Mouse (Mus musculus): ENCODE measurements around the gene C1qtnf1. TPM values are rescaled to one million over a fixed set of nuclear protein-coding genes. Genes with fewer than 3 reads are reported as not detected.

Gene C1qtnf1
- polyA plus RNA-seq (2012; fragmentation: generic; extraction: Trizol), result 10 to 100 TPM in 1 of 2 experiments, 1 to 10 TPM in 1; 3.4 to 23.9 TPM

GRCm38 (mm10) chr11:118427986-118428385, at the start of gene C1qtnf1:
TSS of gene C1qtnf1 (plus strand) at chr11:118428203.

DNA sequence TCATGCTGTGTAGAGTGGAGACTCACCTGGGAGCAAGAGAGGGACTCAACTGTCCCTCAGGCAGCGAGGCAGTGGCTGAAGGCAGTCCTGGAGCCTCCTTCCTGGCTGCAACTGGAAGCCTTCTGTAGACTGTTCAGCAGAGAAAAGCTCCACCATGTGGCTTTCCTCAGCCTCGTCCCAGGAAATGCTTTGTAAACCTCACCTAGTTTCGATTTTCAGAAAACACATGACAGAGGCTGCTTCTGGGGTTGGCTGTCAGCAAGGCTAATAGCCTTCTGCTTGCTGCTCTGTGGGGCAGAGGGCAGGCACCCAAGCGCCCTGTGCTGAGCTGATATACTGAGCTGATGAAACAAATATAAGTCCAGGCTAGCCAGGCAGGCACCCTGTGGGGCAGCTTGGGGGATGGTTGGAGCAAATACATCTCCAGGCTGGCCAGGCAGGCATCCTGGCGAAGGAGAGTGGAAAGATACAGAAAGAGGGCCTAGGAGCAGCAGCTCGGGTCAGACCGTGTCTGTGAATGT, 26.2 kb upstream of the C1qtnf1 start, which contains the start of gene Lgals3bp:
Gene Lgals3bp, minus strand, starts transcription at position 333 of the 521 bp plus-strand sequence.

DNA sequence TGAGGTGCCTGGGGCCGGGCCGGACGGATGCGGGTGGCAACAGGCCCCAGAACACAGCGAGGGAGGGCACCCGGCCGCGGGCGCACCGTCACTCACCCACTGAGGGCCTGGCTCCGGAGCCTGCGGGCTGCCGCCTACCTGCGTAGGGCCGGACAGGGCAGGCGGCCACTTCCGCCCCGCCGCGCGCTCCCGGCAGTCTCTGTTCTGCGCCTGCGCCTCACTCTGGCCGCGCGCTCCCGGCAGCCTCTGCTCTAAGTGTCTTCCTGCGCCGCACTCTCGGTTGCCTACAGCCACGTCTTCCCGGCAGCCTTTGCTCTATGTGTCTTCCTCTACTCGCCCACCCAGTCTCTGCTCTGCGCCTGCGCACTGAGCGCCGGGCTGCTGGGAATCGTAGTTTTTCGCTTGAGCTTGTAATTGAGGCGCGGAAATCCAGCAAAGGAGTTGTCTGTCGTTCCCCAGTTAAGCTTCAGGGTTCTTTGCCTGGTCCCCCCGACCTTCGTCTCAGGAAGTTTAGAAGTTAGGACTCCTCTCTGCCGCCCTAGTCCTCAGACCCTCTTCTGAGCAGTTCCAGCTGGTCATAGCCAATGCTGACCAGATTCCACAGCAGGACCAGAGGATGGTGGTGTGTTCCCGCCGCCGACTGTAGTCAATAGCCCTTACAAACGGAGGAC, 9.0 kb upstream of the C1qtnf1 start, which contains the start of gene Cant1:
Gene Cant1, minus strand, starts transcription at position 253 of the 671 bp plus-strand sequence.

GRCm38 (mm10) chr11:118476396-118477373, 48.7 kb downstream of the C1qtnf1 start, which contains the start of gene Engase:
TSS of gene Engase (plus strand) at chr11:118476829.

Other genes starting within 250 kb of the C1qtnf1 start
- gene Cyth1, start 179.6 kb upstream of the C1qtnf1 start, polyA plus RNA-seq (2012; fragmentation: generic; extraction: Trizol), result 10 to 100 TPM in 1 of 2 experiments, 1 to 10 TPM in 1; 2.2 to 15.9 TPM
- 10 to 100 TPM; 13.4 to 14.4 TPM for gene Usp36, start 138.0 kb upstream of the C1qtnf1 start, polyA plus RNA-seq (2012; fragmentation: generic; extraction: Trizol)
- 1 to 10 TPM in 1 of 2 experiments, under 1 TPM in 1; 0.80 to 1.6 TPM for gene Cep295nl, start 85.7 kb upstream of the C1qtnf1 start, polyA plus RNA-seq (2012; fragmentation: generic; extraction: Trizol)
- 1,000 to 10,000 TPM in 1 of 2 experiments, 100 to 1,000 TPM in 1; 756 to 1,293 TPM for gene Timp2, start 72.5 kb upstream of the C1qtnf1 start, polyA plus RNA-seq (2012; fragmentation: generic; extraction: Trizol)
- 100 to 1,000 TPM in 1 of 2 experiments, 10 to 100 TPM in 1; 26.9 to 167 TPM for gene Lgals3bp, start 26.1 kb upstream of the C1qtnf1 start, polyA plus RNA-seq (2012; fragmentation: generic; extraction: Trizol)
- gene Cant1, start 9.1 kb upstream of the C1qtnf1 start, polyA plus RNA-seq (2012; fragmentation: generic; extraction: Trizol), result 10 to 100 TPM; 23.9 to 71.4 TPM
- gene Engase, start 48.6 kb downstream of the C1qtnf1 start, polyA plus RNA-seq (2012; fragmentation: generic; extraction: Trizol), result 1 to 10 TPM; 4.8 to 5.2 TPM

Data from C3H10T1/2 (cell line).